Mouse (Mus musculus) megakaryocyte, embryonic 14.5 days (primary cell): ENCODE data around the gene Ptbp1.

ENCODE experiments used
- FLI1 ChIP-seq: IDR thresholded peaks from 2 replicates; pipeline ENCODE4 v1.6.1; 2012; ENCODE audit warnings: low read length, inconsistent platforms, mixed read lengths
- GATA1 ChIP-seq: IDR thresholded peaks from 3 replicates; pipeline ENCODE4 v1.6.1; 2012; ENCODE audit warnings: mixed read lengths, low read length, inconsistent platforms, borderline replicate concordance

DNA sequence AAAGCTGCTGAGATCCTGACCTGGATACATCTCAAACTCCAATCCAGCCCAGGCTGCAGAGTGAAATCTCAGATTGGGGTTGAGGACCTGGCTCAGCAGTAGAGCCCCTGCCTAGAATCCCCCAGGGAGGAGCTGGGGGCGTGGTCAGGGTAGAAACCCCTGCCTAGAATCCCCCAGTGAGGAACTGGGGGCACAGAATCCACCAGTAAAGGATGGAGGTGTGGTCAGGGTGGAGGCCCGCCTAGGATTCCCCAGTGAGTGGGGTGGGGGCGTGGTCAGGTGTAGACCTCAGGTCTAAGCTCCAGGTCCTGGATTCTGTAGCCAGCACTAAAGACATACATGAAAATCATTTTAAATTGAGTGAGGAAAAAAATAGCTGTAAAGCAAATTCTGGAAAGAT is 18.6 kb downstream of the Ptbp1 start:
- TF ChIP-seq GATA1 (no peak), FLI1 (no peak)
